Mouse (Mus musculus) heart, adult 2 months (tissue): ENCODE measurements around the gene Rps9.

Source experiments
- CTCF ChIP-seq: fragments of 200-600 bp; IDR thresholded peaks from 2 replicates; pipeline ENCODE4 v1.8.1; 2022; ENCODE audit warnings: antibody characterized with exemption, mild to moderate bottlenecking, moderate library complexity
- POLR2A ChIP-seq: fragments of 200-500 bp; IDR thresholded peaks from 2 replicates; pipeline ENCODE4 v1.6.1; 2011; ENCODE audit warnings: mild to moderate bottlenecking, low read depth, low read length, control low read depth; ENCODE audit not compliant: insufficient read depth

GRCm38 (mm10) chr7:3703148-3703878, 480 bp upstream of the Rps9 start:
- TF ChIP-seq POLR2A, result no peak
- no peak for TF ChIP-seq CTCF
